Mouse (Mus musculus) midbrain, embryonic 13.5 days (tissue): ENCODE measurements around the gene Rnaset2b. TPM values are rescaled to one million over a fixed set of nuclear protein-coding genes. Genes with fewer than 3 reads are reported as not detected.
"Not testable (repeated sequence)": the region's sequence is repeated elsewhere in the genome, so short reads cannot be mapped to it uniquely, and the experiment has no call there.

Source experiments
- ATAC-seq: fragments of 200-750 bp; cut with Nextera tagmentation; 2 replicates; pipeline ENCODE4 v1.8.0; 2017; ENCODE audit warnings: mild to moderate bottlenecking, moderate TSS enrichment, moderate library complexity
- H3K27ac ChIP-seq: fragments of 300-500 bp; sonication (generic); 2 replicates; pipeline ENCODE4 v1.5.1; 2015; ENCODE audit warnings: inconsistent platforms, mild to moderate bottlenecking, moderate library complexity
- H3K27me3 ChIP-seq: fragments of 300-500 bp; sonication (generic); 2 replicates; pipeline ENCODE4 v1.6.1; 2015; ENCODE audit warnings: mild to moderate bottlenecking, inconsistent platforms
- H3K36me3 ChIP-seq: fragments of 300-500 bp; sonication (generic); 2 replicates; pipeline ENCODE4 v1.6.1; 2015; ENCODE audit warnings: mild to moderate bottlenecking, inconsistent platforms
- H3K4me1 ChIP-seq: fragments of 300-500 bp; sonication (generic); replicated peaks from 2 replicates; pipeline ENCODE4 v1.6.1; 2015; ENCODE audit warnings: inconsistent platforms
- H3K4me2 ChIP-seq: fragments of 300-500 bp; sonication (generic); replicated peaks from 2 replicates; pipeline ENCODE4 v1.6.1; 2015; ENCODE audit warnings: moderate library complexity, mild to moderate bottlenecking, inconsistent platforms
- H3K4me3 ChIP-seq: fragments of 300-500 bp; sonication (generic); replicated peaks from 2 replicates; pipeline ENCODE4 v1.5.1; 2015; ENCODE audit warnings: mild to moderate bottlenecking, inconsistent platforms
- H3K9ac ChIP-seq: fragments of 300-500 bp; sonication (generic); replicated peaks from 2 replicates; pipeline ENCODE4 v1.6.1; 2015; ENCODE audit warnings: mild to moderate bottlenecking, inconsistent platforms
- H3K9me3 ChIP-seq: fragments of 300-500 bp; sonication (generic); 2 replicates; pipeline ENCODE4 v1.6.1; 2016; ENCODE audit warnings: mild to moderate bottlenecking, inconsistent platforms
- WGBS: fragments of 180-500 bp; shearing (Covaris S2); methylation state at CpG from one replicate; pipeline ENCODE4 v1.1.7; 2015; 5-methylcytosine and 5-hydroxymethylcytosine counted together
- polyA plus RNA-seq: library from polyadenylated mRNA; unstranded; fragments of >200 nt; fragmentation: Nextera tagmentation; extraction: Ambion mirVana; gene quantifications from 2 replicates; pipeline ENCODE4 v1.2.1, GENCODE M21; 2015

The Rnaset2b gene
- polyA plus RNA-seq, 1 experiment from 2014 or later: 87.0 TPM

- not testable (repeated sequence) for H3K4me1 ChIP-seq, H3K4me2 ChIP-seq, H3K36me3 ChIP-seq, ATAC-seq, H3K9ac ChIP-seq, H3K27me3 ChIP-seq, H3K9me3 ChIP-seq, H3K27ac ChIP-seq, H3K4me3 ChIP-seq
- 77% methylated on average over 8 of the region's 8 CpGs for WGBS
These were observed 26.4 kb downstream of the Rnaset2b start for GRCm38 (mm10) chr17:6996826-6997225.

- not testable (repeated sequence) for H3K4me3 ChIP-seq
These were observed 27.5 kb downstream of the Rnaset2b start for GRCm38 (mm10) chr17:6997778-6998490.

GRCm38 (mm10) chr17:7001790-7002585, 31.6 kb downstream of the Rnaset2b start:
- H3K4me1 ChIP-seq, H3K36me3 ChIP-seq, H3K4me3 ChIP-seq, H3K4me2 ChIP-seq, H3K9me3 ChIP-seq, ATAC-seq, H3K27me3 ChIP-seq, H3K9ac ChIP-seq, H3K27ac ChIP-seq: not testable (repeated sequence)
- WGBS: 90% methylated on average over 9 of the region's 12 CpGs

More at GRCm38 (mm10) chr17:6997778-6998490, 27.5 kb downstream of the Rnaset2b start:
- not testable (repeated sequence) for H3K27ac ChIP-seq, H3K27me3 ChIP-seq, ATAC-seq, H3K9me3 ChIP-seq, H3K4me1 ChIP-seq, H3K36me3 ChIP-seq, H3K9ac ChIP-seq, H3K4me2 ChIP-seq
- WGBS: 86% methylated on average over 1 of the region's 7 CpGs

GRCm38 (mm10) chr17:7003392-7003791, 33.0 kb downstream of the Rnaset2b start:
- H3K36me3 ChIP-seq, H3K4me1 ChIP-seq, H3K9me3 ChIP-seq, ATAC-seq, H3K27ac ChIP-seq, H3K9ac ChIP-seq, H3K4me3 ChIP-seq, H3K27me3 ChIP-seq, H3K4me2 ChIP-seq: not testable (repeated sequence)
- no CpG with 5 or more reads among the region's 3 CpGs for WGBS

- H3K9ac ChIP-seq, H3K4me2 ChIP-seq, H3K27ac ChIP-seq, H3K27me3 ChIP-seq, H3K9me3 ChIP-seq, H3K4me3 ChIP-seq, H3K4me1 ChIP-seq, ATAC-seq, H3K36me3 ChIP-seq: not testable (repeated sequence)
- WGBS: 15% methylated on average over 3 of the region's 4 CpGs
These were observed 35.2 kb downstream of the Rnaset2b start for GRCm38 (mm10) chr17:7005646-7006045.

- not testable (repeated sequence) for H3K4me2 ChIP-seq, H3K9me3 ChIP-seq, H3K9ac ChIP-seq, H3K27me3 ChIP-seq, H3K4me1 ChIP-seq, H3K27ac ChIP-seq, H3K36me3 ChIP-seq, ATAC-seq, H3K4me3 ChIP-seq
These were observed 38.5 kb downstream of the Rnaset2b start for GRCm38 (mm10) chr17:7008885-7009284.

GRCm38 (mm10) chr17:7009440-7009839, 39.0 kb downstream of the Rnaset2b start:
- H3K4me3 ChIP-seq, H3K9me3 ChIP-seq, H3K36me3 ChIP-seq, H3K4me2 ChIP-seq, H3K27me3 ChIP-seq, H3K9ac ChIP-seq, H3K4me1 ChIP-seq, H3K27ac ChIP-seq, ATAC-seq: not testable (repeated sequence)
- no CpG with 5 or more reads among the region's 7 CpGs for WGBS

GRCm38 (mm10) chr17:7009901-7010300, 39.5 kb downstream of the Rnaset2b start:
- not testable (repeated sequence) for H3K36me3 ChIP-seq, H3K27ac ChIP-seq, H3K27me3 ChIP-seq, H3K4me2 ChIP-seq, H3K9me3 ChIP-seq, H3K9ac ChIP-seq, H3K4me1 ChIP-seq, ATAC-seq, H3K4me3 ChIP-seq
- 74% methylated on average over 4 of the region's 9 CpGs for WGBS

- not testable (repeated sequence) for H3K27ac ChIP-seq, H3K4me2 ChIP-seq, H3K4me1 ChIP-seq, H3K27me3 ChIP-seq, H3K4me3 ChIP-seq, H3K36me3 ChIP-seq, H3K9me3 ChIP-seq, H3K9ac ChIP-seq, ATAC-seq
- no CpG with 5 or more reads among the region's 1 CpGs for WGBS
These were observed 43.8 kb downstream of the Rnaset2b start for GRCm38 (mm10) chr17:7014190-7014589.

GRCm38 (mm10) chr17:7025257-7025656, 54.8 kb downstream of the Rnaset2b start, which contains the start of gene Gm1604a:
TSS of gene Gm1604a (plus strand) at chr17:7025568.
- H3K4me1 ChIP-seq, H3K27me3 ChIP-seq, H3K9ac ChIP-seq, H3K36me3 ChIP-seq, H3K9me3 ChIP-seq, H3K4me3 ChIP-seq, H3K27ac ChIP-seq: not testable (repeated sequence)
- ATAC-seq: peak; percentile 90
- 0 out of 2 replicates have a peak within 1 kb of the TSS, but pooled peaks have one; percentile 20 for H3K4me2 ChIP-seq
- 2% methylated on average over 7 of the region's 14 CpGs for WGBS

- WGBS: 21% methylated on average over 3 of the region's 14 CpGs
- H3K27ac ChIP-seq, H3K9me3 ChIP-seq, H3K27me3 ChIP-seq, H3K9ac ChIP-seq, H3K36me3 ChIP-seq, H3K4me2 ChIP-seq, H3K4me3 ChIP-seq, H3K4me1 ChIP-seq: not testable (repeated sequence)
- peak; percentile 31 for ATAC-seq
These were observed 55.4 kb downstream of the Rnaset2b start for GRCm38 (mm10) chr17:7025764-7026346.

GRCm38 (mm10) chr17:7030204-7030603, 59.8 kb downstream of the Rnaset2b start:
- not testable (repeated sequence) for H3K4me3 ChIP-seq, H3K9ac ChIP-seq, H3K36me3 ChIP-seq, ATAC-seq, H3K9me3 ChIP-seq, H3K4me1 ChIP-seq, H3K27ac ChIP-seq, H3K4me2 ChIP-seq, H3K27me3 ChIP-seq
- 76% methylated on average over 5 of the region's 7 CpGs for WGBS
